Mouse (Mus musculus) stomach, postnatal 0 days (tissue): ENCODE data around the gene Mga. TPM values are rescaled to one million over a fixed set of nuclear protein-coding genes. Genes with fewer than 3 reads are reported as not detected.

Source experiments
- ATAC-seq: fragments of 200-750 bp; cut with Nextera tagmentation; 2 replicates; pipeline ENCODE4 v1.8.0; 2017; ENCODE audit not compliant: low FRiP score, low TSS enrichment
- DNase-seq: peaks from one replicate; pipeline ENCODE4 v3.0.0-alpha.2; 2016; ENCODE audit warnings: low spot score
- H3K27ac ChIP-seq: fragments of 300-500 bp; sonication (generic); replicated peaks from 2 replicates; pipeline ENCODE4 v1.5.1; 2014; ENCODE audit warnings: mild to moderate bottlenecking, control low read depth
- H3K27me3 ChIP-seq: fragments of 300-500 bp; sonication (generic); 2 replicates; pipeline ENCODE4 v1.6.1; 2014; ENCODE audit warnings: low read length; ENCODE audit not compliant: control insufficient read depth, insufficient read depth
- H3K36me3 ChIP-seq: fragments of 300-500 bp; sonication (generic); 2 replicates; pipeline ENCODE4 v1.6.1; 2014; ENCODE audit warnings: low read length, mixed read lengths; ENCODE audit not compliant: control insufficient read depth, insufficient read depth
- H3K4me1 ChIP-seq: fragments of 300-500 bp; sonication (generic); replicated peaks from 2 replicates; pipeline ENCODE4 v1.6.1; 2014; ENCODE audit warnings: antibody characterized with exemption; ENCODE audit not compliant: control insufficient read depth, insufficient read depth
- H3K4me2 ChIP-seq: fragments of 300-500 bp; sonication (generic); replicated peaks from 2 replicates; pipeline ENCODE4 v1.6.1; 2014; ENCODE audit warnings: low read depth, mild to moderate bottlenecking, control low read depth, moderate library complexity
- H3K4me3 ChIP-seq: fragments of 300-500 bp; sonication (generic); 2 replicates; pipeline ENCODE4 v1.5.1; 2014; ENCODE audit warnings: low read depth, low read length, control low read depth
- H3K9ac ChIP-seq: fragments of 300-500 bp; sonication (generic); 2 replicates; pipeline ENCODE4 v1.6.1; 2014; ENCODE audit warnings: mild to moderate bottlenecking, low read length, control low read depth, mixed read lengths
- H3K9me3 ChIP-seq: fragments of 300-500 bp; sonication (generic); 2 replicates; pipeline ENCODE4 v1.6.1; 2016; ENCODE audit warnings: low read length; ENCODE audit not compliant: control insufficient read depth
- CTCF ChIP-seq: IDR thresholded peaks from 2 replicates; pipeline ENCODE4 v1.5.1; 2016; ENCODE audit warnings: antibody characterized with exemption, low read depth, mild to moderate bottlenecking, moderate library complexity
- EP300 ChIP-seq: optimal IDR thresholded peaks from 2 replicates; pipeline ENCODE3; 2016; ENCODE audit warnings: antibody characterized with exemption
- WGBS: fragments of 180-500 bp; shearing (Covaris S2); extraction: QIAGEN DNeasy Blood & Tissue Kit; methylation state at CpG from one replicate; pipeline ENCODE4 v1.1.7; 2014; 5-methylcytosine and 5-hydroxymethylcytosine counted together
- polyA plus RNA-seq: library from polyadenylated mRNA; unstranded; fragments of >200 nt; fragmentation: Nextera tagmentation; extraction: Ambion mirVana; gene quantifications from 2 replicates; pipeline ENCODE4 v1.2.1, GENCODE M21; 2015

The Mga gene
- polyA plus RNA-seq, 1 experiment from 2014 or later: 9.4 TPM

- ATAC-seq (peak; percentile 83), DNase-seq (peak; percentile 73)
- Histone ChIP-seq H3K9ac (peak overlapping the region; percentile 69), H3K4me2 (peak overlapping the region; percentile 86), H3K9me3 (no peaks in the 10 kb centered on the region), H3K36me3 (no peaks in the 10 kb centered on the region), H3K4me3 (peak overlapping the region; percentile 49), H3K27me3 (no peaks in the 10 kb centered on the region), H3K4me1 (peaks cover 5% of the 10 kb centered on the region; the same call in 1 of the 2 replicates), H3K27ac (peak overlapping the region; percentile 74)
- WGBS: under 1% methylated on average over 70 of the region's 73 CpGs
- no peak for TF ChIP-seq EP300
- no peak; the same call in 1 of the 2 replicates for TF ChIP-seq CTCF
Measured at GRCm38 (mm10) chr2:119872371-119873104, 24.5 kb upstream of the Mga start.

DNA sequence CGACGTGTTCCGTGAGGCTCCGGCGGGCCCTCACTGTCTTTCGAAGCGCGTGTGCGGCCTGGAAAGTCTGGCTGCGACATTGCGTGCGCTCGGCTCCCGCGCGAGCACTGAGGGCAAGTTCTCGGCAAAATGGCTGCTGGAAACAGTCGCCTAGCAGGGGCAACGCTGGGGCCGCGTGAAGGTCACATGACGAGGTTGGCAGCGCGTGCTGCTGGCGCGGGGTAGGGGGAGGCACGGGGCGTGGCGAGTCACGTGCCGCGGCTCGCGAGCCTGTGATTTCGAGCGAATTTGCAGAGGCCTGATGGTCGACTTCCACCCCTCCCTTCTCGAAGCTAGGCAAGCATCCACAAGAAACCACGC, 23.9 kb upstream of the Mga start:
- Histone ChIP-seq H3K9me3 (no peaks in the 10 kb centered on the region), H3K4me2 (peak overlapping the region; percentile 86), H3K27me3 (no peaks in the 10 kb centered on the region), H3K36me3 (no peaks in the 10 kb centered on the region), H3K9ac (peak overlapping the region; percentile 69), H3K4me3 (peak overlapping the region; percentile 49), H3K4me1 (peaks cover 5% of the 10 kb centered on the region; the same call in 1 of the 2 replicates), H3K27ac (peak overlapping the region; percentile 74)
- DNase-seq: peak; percentile 81
- no peak for TF ChIP-seq CTCF
- no peak for TF ChIP-seq EP300
- ATAC-seq: peak; percentile 91
- WGBS: 1% methylated on average over 39 of the region's 39 CpGs

DNA sequence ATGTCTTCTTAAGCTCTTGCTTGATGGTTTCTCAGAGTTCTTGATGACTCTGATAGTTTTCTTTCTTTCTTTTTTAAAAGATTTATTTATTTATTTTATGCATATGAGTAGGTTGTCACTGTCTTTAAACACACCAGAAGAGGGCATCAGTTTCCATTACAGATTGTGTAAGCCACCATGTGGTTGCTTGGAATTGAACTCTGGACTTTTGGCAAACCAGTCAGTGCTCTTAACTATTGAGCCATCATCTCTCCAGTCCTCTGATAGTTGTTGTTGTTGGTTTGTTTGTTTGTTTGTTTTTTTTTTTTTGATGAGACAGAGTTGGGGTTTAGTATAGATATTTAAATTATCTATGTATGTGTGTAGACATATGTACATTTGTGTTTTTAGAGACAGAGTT, 21.0 kb upstream of the Mga start:
- Histone ChIP-seq H3K4me2 (no peak overlapping the region), H3K4me3 (no peak overlapping the region), H3K9ac (no peak overlapping the region), H3K9me3 (no peaks in the 10 kb centered on the region), H3K27ac (no peak overlapping the region), H3K27me3 (no peaks in the 10 kb centered on the region), H3K4me1 (peaks cover 5% of the 10 kb centered on the region; the same call in 1 of the 2 replicates), H3K36me3 (no peaks in the 10 kb centered on the region)
- DNase-seq (no peak), ATAC-seq (no peak)
- TF ChIP-seq EP300 (no peak), CTCF (no peak)

DNA sequence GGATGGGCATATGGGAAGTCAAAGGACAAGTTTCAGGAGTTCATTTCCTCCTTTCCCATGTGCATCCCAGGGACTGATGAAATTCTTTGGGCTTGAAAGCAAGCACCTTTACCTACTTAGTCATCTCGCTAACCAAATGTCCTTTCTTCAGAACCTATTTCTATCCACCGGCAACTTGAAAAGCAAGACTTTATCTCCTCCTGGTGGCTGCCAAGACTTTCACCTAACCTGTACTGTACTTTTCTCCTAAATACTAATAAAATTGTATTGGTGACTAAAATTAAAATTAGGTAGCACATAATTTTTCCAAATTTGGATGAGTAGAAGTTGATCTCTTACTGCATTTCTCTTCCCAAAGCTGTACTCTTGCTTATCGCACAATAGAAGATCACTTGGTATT, 9.8 kb upstream of the Mga start:
- TF ChIP-seq CTCF (peak; percentile 45), EP300 (no peak)
- Histone ChIP-seq H3K36me3 (no peaks in the 10 kb centered on the region), H3K27me3 (no peaks in the 10 kb centered on the region), H3K9ac (no peak overlapping the region), H3K4me1 (no peaks in the 10 kb centered on the region), H3K4me2 (no peak overlapping the region), H3K27ac (no peak overlapping the region), H3K4me3 (no peak overlapping the region), H3K9me3 (no peaks in the 10 kb centered on the region)
- DNase-seq (no peak), ATAC-seq (no peak)
- 74% methylated on average over 3 of the region's 3 CpGs for WGBS

- Histone ChIP-seq H3K4me2 (peak overlapping the region; percentile 64), H3K27ac (peak overlapping the region; percentile 96), H3K4me1 (peaks cover 8% of the 10 kb centered on the region; the same call in 1 of the 2 replicates), H3K9me3 (no peaks in the 10 kb centered on the region), H3K9ac (peak overlapping the region; percentile 57), H3K4me3 (peak overlapping the region; percentile 40), H3K36me3 (no peaks in the 10 kb centered on the region), H3K27me3 (no peaks in the 10 kb centered on the region)
- ATAC-seq: peak; percentile 69
- TF ChIP-seq CTCF (no peak), EP300 (peak; percentile 0)
- 17% methylated on average over 19 of the region's 19 CpGs for WGBS
- no peak for DNase-seq
Measured at GRCm38 (mm10) chr2:119896553-119897089, 407 bp upstream of the Mga start.

- Histone ChIP-seq H3K9ac (peak overlapping the region; percentile 57), H3K36me3 (no peaks in the 10 kb centered on the region), H3K4me1 (peaks cover 8% of the 10 kb centered on the region; the same call in 1 of the 2 replicates), H3K27me3 (no peaks in the 10 kb centered on the region), H3K9me3 (no peaks in the 10 kb centered on the region), H3K27ac (peak overlapping the region; percentile 96), H3K4me3 (peak overlapping the region; percentile 40), H3K4me2 (peak overlapping the region; percentile 64)
- ATAC-seq (peak; percentile 89), DNase-seq (peak; percentile 90)
- WGBS: 5% methylated on average over 19 of the region's 19 CpGs
- TF ChIP-seq EP300 (no peak), CTCF (no peak)
Measured at GRCm38 (mm10) chr2:119898141-119898594, 1.1 kb downstream of the Mga start.
